Mouse (Mus musculus) hindbrain, embryonic 16.5 days (tissue): ENCODE results near the gene Tmem183a. TPM values are rescaled to one million over a fixed set of nuclear protein-coding genes. Genes with fewer than 3 reads are reported as not detected.
A peak's percentile ranks its signal among the peaks of the same experiment; 100 is the strongest.

Experiments used
- ATAC-seq: fragments of 200-750 bp; cut with Nextera tagmentation; 2 replicates; pipeline ENCODE4 v1.8.0; 2017; ENCODE audit warnings: moderate TSS enrichment, moderate library complexity
- H3K27ac ChIP-seq: fragments of 300-500 bp; sonication (generic); 2 replicates; pipeline ENCODE4 v1.5.1; 2014; ENCODE audit warnings: low read depth, mild to moderate bottlenecking, control low read depth, low read length, moderate library complexity
- H3K27me3 ChIP-seq: fragments of 300-500 bp; sonication (generic); replicated peaks from 2 replicates; pipeline ENCODE4 v1.6.1; 2014; ENCODE audit warnings: low read length; ENCODE audit not compliant: control insufficient read depth, insufficient read depth
- H3K36me3 ChIP-seq: fragments of 300-500 bp; sonication (generic); 2 replicates; pipeline ENCODE4 v1.6.1; 2014; ENCODE audit warnings: mild to moderate bottlenecking, low read length, moderate library complexity, mixed read lengths; ENCODE audit not compliant: control insufficient read depth, insufficient read depth
- H3K4me1 ChIP-seq: fragments of 300-500 bp; sonication (generic); 2 replicates; pipeline ENCODE4 v1.6.1; 2014; ENCODE audit warnings: low read depth, low read length; ENCODE audit not compliant: control insufficient read depth, insufficient read depth
- H3K4me2 ChIP-seq: fragments of 300-500 bp; sonication (generic); 2 replicates; pipeline ENCODE4 v1.6.1; 2014; ENCODE audit warnings: mild to moderate bottlenecking, low read length, control low read depth, moderate library complexity
- H3K4me3 ChIP-seq: fragments of 300-500 bp; sonication (generic); 2 replicates; pipeline ENCODE4 v1.5.1; 2014; ENCODE audit warnings: mild to moderate bottlenecking, low read length, control low read depth, moderate library complexity
- H3K9ac ChIP-seq: fragments of 300-500 bp; sonication (generic); 2 replicates; pipeline ENCODE4 v1.6.1; 2014; ENCODE audit warnings: low read depth, mild to moderate bottlenecking, control low read depth, low read length, moderate library complexity
- H3K9me3 ChIP-seq: fragments of 300-500 bp; sonication (generic); 2 replicates; pipeline ENCODE4 v1.6.1; 2014; ENCODE audit warnings: mild to moderate bottlenecking, low read length, moderate library complexity; ENCODE audit not compliant: control insufficient read depth
- WGBS: fragments of 180-500 bp; shearing (Covaris S2); extraction: QIAGEN DNeasy Blood & Tissue Kit; methylation state at CpG from one replicate; pipeline ENCODE4 v1.1.7; 2014; 5-methylcytosine and 5-hydroxymethylcytosine counted together
- polyA plus RNA-seq: library from polyadenylated mRNA; unstranded; fragments of >200 nt; fragmentation: Nextera tagmentation; extraction: Ambion mirVana; gene quantifications from 2 replicates; pipeline ENCODE4 v1.2.1, GENCODE M21; 2015

Gene Tmem183a
- polyA plus RNA-seq, 1 experiment from 2014 or later = 132 TPM

DNA sequence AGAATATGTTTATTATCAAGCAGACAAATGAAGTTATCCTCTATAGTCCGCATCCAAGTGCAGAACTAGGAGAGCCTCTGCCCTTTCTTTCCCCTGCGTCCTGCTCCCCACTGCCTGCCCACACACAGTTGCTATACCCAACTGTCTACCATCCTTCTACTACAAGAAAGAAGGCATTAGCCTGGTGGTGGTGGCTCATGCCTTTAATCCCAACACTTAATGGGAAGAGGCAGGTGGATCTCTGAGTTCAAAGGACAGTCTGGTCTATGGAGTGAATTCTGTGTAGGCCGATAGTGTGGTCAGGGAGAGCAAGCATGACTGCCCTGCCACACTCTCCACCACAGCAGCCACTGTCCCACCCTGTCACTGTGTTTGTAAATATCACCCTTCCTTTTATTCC is 51.0 kb downstream of the Tmem183a start:
- ATAC-seq = no peak
- H3K9me3 ChIP-seq = no peaks in the 10 kb centered on the region
- H3K4me2 ChIP-seq = no peak overlapping the region
- H3K27ac ChIP-seq = no peak overlapping the region
- 99% methylated on average over 3 of the region's 3 CpGs for WGBS
- no peaks in the 10 kb centered on the region for H3K4me1 ChIP-seq
- peaks cover 16% of the 10 kb centered on the region for H3K36me3 ChIP-seq
- no peak overlapping the region for H3K4me3 ChIP-seq
- no peaks in the 10 kb centered on the region for H3K27me3 ChIP-seq
- no peak overlapping the region for H3K9ac ChIP-seq

DNA sequence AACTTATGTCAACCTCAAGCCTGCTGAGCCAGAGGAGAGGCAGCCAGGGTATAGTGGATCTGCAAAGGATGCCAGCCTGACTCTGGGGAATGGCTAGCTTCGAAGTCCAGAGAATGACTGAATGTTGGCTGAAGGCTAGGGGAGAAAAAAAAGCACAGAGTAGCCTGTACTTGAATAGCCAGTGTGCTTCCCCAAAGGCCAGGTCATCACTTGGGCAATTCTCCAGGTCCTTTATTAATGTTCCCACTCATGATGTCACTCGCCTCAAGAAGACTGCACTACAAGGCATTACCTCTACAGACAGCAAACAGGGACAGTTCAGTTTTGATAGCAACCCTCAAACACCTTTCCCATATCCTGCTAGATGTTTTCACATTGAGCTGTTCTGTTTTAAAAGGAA is 51.5 kb downstream of the Tmem183a start:
- H3K4me1 ChIP-seq = no peaks in the 10 kb centered on the region
- H3K36me3 ChIP-seq = peaks cover 16% of the 10 kb centered on the region
- no peak for ATAC-seq
- H3K4me2 ChIP-seq = no peak overlapping the region
- no peaks in the 10 kb centered on the region for H3K9me3 ChIP-seq
- H3K4me3 ChIP-seq = no peak overlapping the region
- H3K9ac ChIP-seq = no peak overlapping the region
- WGBS = 87% methylated on average over 2 of the region's 2 CpGs
- H3K27ac ChIP-seq = no peak overlapping the region
- H3K27me3 ChIP-seq = no peaks in the 10 kb centered on the region

DNA sequence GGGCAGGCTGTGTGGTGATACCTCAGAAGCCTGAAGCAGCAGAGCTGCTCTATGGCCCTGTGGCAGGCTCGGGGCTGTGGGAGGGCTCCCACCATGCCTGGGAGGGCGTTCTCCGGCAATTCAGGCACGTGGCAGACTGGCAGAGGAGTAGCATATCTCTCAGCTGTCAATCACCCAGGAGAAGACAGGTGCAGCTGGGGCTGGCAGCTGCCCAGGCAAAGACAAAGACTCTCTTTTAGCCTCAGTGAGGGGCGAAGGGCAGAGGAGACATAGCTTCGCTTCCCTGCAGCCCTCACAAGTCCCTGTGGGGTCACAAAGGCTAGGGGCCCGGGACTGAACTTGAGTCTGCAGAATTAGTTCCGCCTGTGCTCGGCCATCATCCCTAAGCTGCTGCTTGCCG is 54.4 kb downstream of the Tmem183a start:
- H3K27ac ChIP-seq = no peak overlapping the region
- WGBS = 27% methylated on average over 10 of the region's 10 CpGs
- no peak overlapping the region for H3K9ac ChIP-seq
- peaks cover 6% of the 10 kb centered on the region for H3K4me1 ChIP-seq
- no peak overlapping the region for H3K4me3 ChIP-seq
- no peaks in the 10 kb centered on the region for H3K9me3 ChIP-seq
- no peaks in the 10 kb centered on the region for H3K27me3 ChIP-seq
- ATAC-seq = no peak
- peaks cover 14% of the 10 kb centered on the region for H3K36me3 ChIP-seq
- no peak overlapping the region for H3K4me2 ChIP-seq

DNA sequence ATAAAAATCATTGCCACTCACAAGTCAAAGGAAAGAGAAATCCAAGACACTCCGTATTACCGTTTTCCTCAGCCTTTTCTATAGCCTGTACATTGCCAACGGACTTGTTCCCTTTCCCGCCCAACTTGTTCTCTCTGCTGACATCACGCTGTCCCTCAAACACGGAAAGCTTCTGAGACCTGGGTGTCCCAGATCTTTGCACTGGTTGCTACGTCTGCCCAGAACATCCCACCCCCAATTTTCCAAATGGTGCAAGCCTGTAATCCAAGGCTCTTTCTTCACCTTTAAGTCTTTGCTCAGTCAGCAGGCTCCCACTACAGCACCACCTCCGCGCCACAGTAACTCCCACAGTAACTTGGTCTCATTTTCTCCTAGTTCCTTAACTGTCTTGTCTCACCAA is 56.8 kb downstream of the Tmem183a start:
- WGBS = 94% methylated on average over 9 of the region's 9 CpGs
- Histone ChIP-seq H3K4me1 (peaks cover 6% of the 10 kb centered on the region), H3K4me2 (no peak overlapping the region), H3K9ac (no peak overlapping the region), H3K36me3 (peaks cover 7% of the 10 kb centered on the region; the same call in 1 of the 2 replicates), H3K4me3 (no peak overlapping the region), H3K27ac (no peak overlapping the region), H3K27me3 (peaks cover 8% of the 10 kb centered on the region), H3K9me3 (no peaks in the 10 kb centered on the region)
- no peak for ATAC-seq

DNA sequence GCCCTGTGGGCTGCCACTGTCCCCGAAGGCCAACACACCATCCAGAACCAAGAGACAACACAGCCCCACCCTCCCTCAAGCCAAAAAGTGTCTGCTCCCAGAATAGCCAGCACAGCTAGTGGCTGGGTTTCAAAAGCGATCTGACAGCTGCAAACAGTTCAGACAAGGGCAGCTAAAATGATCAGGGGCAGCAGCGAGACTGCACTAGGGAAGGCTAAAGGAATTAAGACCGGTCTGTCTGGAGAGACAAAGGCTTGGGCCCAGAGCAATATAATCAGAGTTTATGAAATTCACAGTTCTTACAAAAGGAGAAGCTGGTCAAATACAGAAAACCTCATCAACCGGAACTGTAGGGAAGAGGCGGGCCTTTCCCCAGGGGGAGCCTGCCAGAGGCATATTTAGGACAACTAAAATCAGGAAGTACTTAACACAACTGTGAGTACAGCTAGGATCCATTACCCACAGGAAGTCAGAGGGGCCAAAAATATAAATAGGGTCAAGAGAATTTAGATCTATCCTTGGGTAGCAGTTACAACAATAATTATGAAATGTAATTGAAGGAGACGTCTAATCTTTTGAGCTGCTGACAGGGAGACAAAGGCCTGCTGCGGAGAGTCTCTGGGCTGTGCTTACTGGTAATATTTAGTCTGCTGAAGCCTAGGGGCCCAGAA is 59.1 kb downstream of the Tmem183a start:
- Histone ChIP-seq H3K9me3 (no peaks in the 10 kb centered on the region), H3K9ac (peak overlapping the region; percentile 30; the same call in 1 of the 2 replicates), H3K27ac (peak overlapping the region; percentile 64), H3K4me3 (no peak overlapping the region), H3K4me2 (no peak overlapping the region), H3K27me3 (peaks cover 13% of the 10 kb centered on the region), H3K4me1 (peaks cover 16% of the 10 kb centered on the region), H3K36me3 (0 out of 2 replicates have a peak, but pooled peaks cover 2% of the 10 kb centered on the region)
- 22% methylated on average over 8 of the region's 8 CpGs for WGBS
- no peak for ATAC-seq

DNA sequence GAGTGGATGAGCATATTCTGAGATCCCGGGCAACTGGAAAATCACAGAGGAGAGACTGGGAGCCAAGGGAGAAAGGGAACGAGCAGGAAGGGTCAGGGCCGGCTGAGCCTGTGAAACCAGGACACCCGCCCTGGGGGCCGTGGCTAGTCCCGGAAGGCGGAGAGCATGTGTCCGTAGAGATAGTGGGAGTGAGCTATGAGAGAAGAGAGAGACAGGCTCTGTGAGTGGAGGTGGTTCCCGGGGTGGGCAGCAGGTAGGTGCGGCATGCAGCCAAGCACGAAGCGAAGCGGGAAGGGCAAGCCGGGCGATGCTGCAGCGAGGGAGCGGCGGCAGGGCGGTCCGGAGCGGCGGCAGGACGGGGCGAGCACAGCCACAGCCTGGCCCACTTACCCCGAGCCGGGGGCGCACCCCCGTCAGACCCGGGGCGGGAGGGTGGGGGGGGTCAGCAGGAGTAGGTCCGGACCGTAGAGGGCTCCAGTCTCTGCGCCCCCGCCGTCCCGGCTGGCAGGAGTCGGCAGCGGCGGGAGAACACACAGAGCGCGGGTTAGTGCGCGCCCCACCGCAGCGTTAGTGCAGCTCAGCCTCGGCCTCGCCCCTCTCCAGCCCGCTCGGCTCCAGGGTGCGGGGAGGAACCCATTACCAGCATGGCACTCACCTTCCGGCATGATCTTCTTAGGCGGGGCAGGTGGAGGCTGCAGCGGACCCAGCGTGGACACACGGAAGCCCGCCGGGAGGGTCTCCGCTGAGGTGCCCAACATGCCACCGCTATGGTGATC is 63.0 kb downstream of the Tmem183a start:
- Histone ChIP-seq H3K4me3 (peak overlapping the region; percentile 43), H3K4me1 (peaks cover 16% of the 10 kb centered on the region), H3K9ac (peak overlapping the region; percentile 65), H3K4me2 (peak overlapping the region; percentile 77), H3K9me3 (no peaks in the 10 kb centered on the region), H3K36me3 (0 out of 2 replicates have a peak, but pooled peaks cover 2% of the 10 kb centered on the region), H3K27me3 (peaks cover 14% of the 10 kb centered on the region), H3K27ac (no peak overlapping the region)
- 12% methylated on average over 36 of the region's 59 CpGs for WGBS
- ATAC-seq = 0 out of 2 replicates have a peak, but pooled peaks have one; percentile 35

DNA sequence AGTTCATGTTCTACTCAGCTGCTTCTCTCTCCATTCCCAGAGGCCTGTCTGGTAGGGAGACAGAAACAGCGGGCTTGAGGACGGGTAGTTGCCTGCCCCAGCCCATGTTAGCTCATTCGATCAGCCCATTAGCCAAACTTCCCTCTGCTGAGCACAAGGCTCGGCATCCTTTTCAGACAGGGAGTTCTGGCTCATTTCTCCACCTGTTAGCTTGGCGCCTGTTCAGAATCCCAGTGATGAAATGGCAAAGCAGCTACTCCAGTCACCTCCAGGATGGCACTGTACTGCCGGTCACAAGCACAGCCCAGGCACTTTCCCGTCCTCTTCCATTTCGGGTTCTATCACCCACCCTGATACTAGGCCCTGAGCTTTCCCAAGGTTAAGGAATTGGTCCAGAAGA is 64.5 kb downstream of the Tmem183a start:
- no peaks in the 10 kb centered on the region for H3K36me3 ChIP-seq
- no peak overlapping the region for H3K4me2 ChIP-seq
- no peak for ATAC-seq
- no peaks in the 10 kb centered on the region for H3K9me3 ChIP-seq
- WGBS = 82% methylated on average over 8 of the region's 8 CpGs
- H3K27me3 ChIP-seq = peaks cover 14% of the 10 kb centered on the region
- H3K27ac ChIP-seq = no peak overlapping the region
- H3K9ac ChIP-seq = no peak overlapping the region
- peaks cover 9% of the 10 kb centered on the region for H3K4me1 ChIP-seq
- H3K4me3 ChIP-seq = no peak overlapping the region

Other genes starting within 250 kb of the Tmem183a start
- 2.7 and 3.9 TPM in 2 replicates for gene Chil1, start 179.8 kb downstream of the Tmem183a start, polyA plus RNA-seq
- gene Mybph, start 168.5 kb downstream of the Tmem183a start, polyA plus RNA-seq = 0.09 and 3.2 TPM in 2 replicates
- gene Adora1, start 126.5 kb downstream of the Tmem183a start, polyA plus RNA-seq = 29.8 and 35.9 TPM in 2 replicates
- 6.4 TPM in 1 of 2 replicates, not detected in the other for gene Myog, start 72.0 kb downstream of the Tmem183a start, polyA plus RNA-seq
- 32.0 and 34.0 TPM in 2 replicates for gene Ppfia4, start 29.1 kb downstream of the Tmem183a start, polyA plus RNA-seq
- 0.09 TPM in 1 of 2 replicates, not detected in the other for gene 4933406M09Rik, start 24.0 kb upstream of the Tmem183a start, polyA plus RNA-seq
- 15.2 and 15.8 TPM in 2 replicates for gene Cyb5r1, start 43.6 kb upstream of the Tmem183a start, polyA plus RNA-seq
- 87.0 and 89.4 TPM in 2 replicates for gene Adipor1, start 53.4 kb upstream of the Tmem183a start, polyA plus RNA-seq
- 38.6 and 40.4 TPM in 2 replicates for gene Klhl12, start 93.6 kb upstream of the Tmem183a start, polyA plus RNA-seq
- gene Rabif, start 132.7 kb upstream of the Tmem183a start, polyA plus RNA-seq = 78.8 and 81.5 TPM in 2 replicates
- gene Mgat4e, start 187.7 kb upstream of the Tmem183a start, polyA plus RNA-seq = not detected in 2 replicates
- gene Kdm5b, start 198.2 kb upstream of the Tmem183a start, polyA plus RNA-seq = 49.9 and 58.9 TPM in 2 replicates